8 mouse cellular contexts compared by ENCODE assay signal in the genomic region with DNA sequence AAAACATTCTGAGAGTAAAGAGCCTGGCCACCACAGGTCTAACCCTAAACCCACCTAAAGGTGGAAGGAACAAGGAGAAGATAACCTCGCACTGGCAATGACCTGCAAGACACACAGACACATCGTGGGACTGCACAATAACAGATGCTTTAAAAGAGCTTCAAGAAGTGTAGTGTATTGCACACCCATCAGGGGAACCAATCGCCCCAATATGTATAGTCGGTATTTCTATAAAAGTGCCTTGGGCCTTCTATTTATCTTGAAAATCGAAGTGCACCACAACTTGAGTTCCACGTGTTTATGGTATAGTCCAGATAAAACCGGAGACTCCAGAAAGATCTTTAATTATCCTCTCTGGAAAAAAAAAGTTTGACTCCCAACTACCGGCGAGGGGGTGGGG. TPM values are rescaled to one million over a fixed set of nuclear protein-coding genes. Genes with fewer than 3 reads are reported as not detected.
A peak's percentile ranks its signal among the peaks of the same experiment; 100 is the strongest.
DNase-seq lines count a peak whose midpoint lies in the region; ATAC-seq and TF ChIP-seq lines count a peak whose summit lies in the region.

No protein-coding gene starts in this region.

- H3K27me3 ChIP-seq in hindbrain, embryonic 13.5 days, result no peaks in the 10 kb centered on the region
- H3K27me3 ChIP-seq in midbrain, embryonic 15.5 days (replicated peaks), result no peaks in the 10 kb centered on the region

- ATAC-seq in hindbrain, embryonic 13.5 days (ENCODE audit: low FRiP score), result no peak
- peak; percentile 1; the same call in 1 of the 2 replicates for ATAC-seq in midbrain, embryonic 15.5 days (replicated peaks)
- ATAC-seq in erythroid progenitor cell, adult 5-6 weeks (replicated peaks; ENCODE audit: low FRiP score, poor library complexity, severe bottlenecking), result no peak

- H3K4me3 ChIP-seq in left cerebral cortex, adult 2 months, result peak overlapping the region; percentile 80
- peak overlapping the region; percentile 31 for H3K4me3 ChIP-seq in brown adipose tissue, adult 24 weeks (ENCODE audit: insufficient read depth, low read depth, low read length)
- H3K4me3 ChIP-seq in hindbrain, embryonic 13.5 days, result peak overlapping the region; percentile 70
- peak overlapping the region; percentile 79 for H3K4me3 ChIP-seq in midbrain, embryonic 15.5 days

- peak overlapping the region; percentile 72 for H3K4me2 ChIP-seq in hindbrain, embryonic 13.5 days
- peak overlapping the region; percentile 77 for H3K4me2 ChIP-seq in midbrain, embryonic 15.5 days

- DNase-seq in left cerebral cortex, adult 2 months (ENCODE audit: extremely low spot score in 1 of 2, low spot score in 2 of 2), result no peak
- DNase-seq in left cerebral cortex, adult 8-10 months (ENCODE audit: low spot score in 2 of 2), result no peak
- DNase-seq in layer of hippocampus, postnatal 36 days, result no peak
- DNase-seq in cerebellum, adult 11 months, result no peak

- no peaks in the 10 kb centered on the region for H3K9me3 ChIP-seq in hindbrain, embryonic 13.5 days
- no peaks in the 10 kb centered on the region for H3K9me3 ChIP-seq in midbrain, embryonic 15.5 days

- H3K4me1 ChIP-seq in brown adipose tissue, adult 24 weeks (ENCODE audit: control insufficient read depth, insufficient read depth, insufficient read length, low read length), result peaks cover 2% of the 10 kb centered on the region; the same call in 1 of the 2 replicates
- H3K4me1 ChIP-seq in hindbrain, embryonic 13.5 days (replicated peaks), result peaks cover 15% of the 10 kb centered on the region
- H3K4me1 ChIP-seq in midbrain, embryonic 15.5 days, result peaks cover 19% of the 10 kb centered on the region

- 15% methylated on average over 9 of the region's 9 CpGs for WGBS in hindbrain, embryonic 13.5 days
- WGBS in midbrain, embryonic 15.5 days, result 16% methylated on average over 9 of the region's 9 CpGs

- H3K9ac ChIP-seq in hindbrain, embryonic 13.5 days, result peak overlapping the region; percentile 79
- peak overlapping the region; percentile 74 for H3K9ac ChIP-seq in midbrain, embryonic 15.5 days

- H3K36me3 ChIP-seq in hindbrain, embryonic 13.5 days, result peaks cover 4% of the 10 kb centered on the region; the same call in 1 of the 2 replicates
- no peaks in the 10 kb centered on the region for H3K36me3 ChIP-seq in midbrain, embryonic 15.5 days (replicated peaks)

- intact Hi-C loops in left cerebral cortex, adult 2 months (cut with DNase I), result no loop called here

- H3K27ac ChIP-seq in left cerebral cortex, adult 2 months, result 0 out of 2 replicates have a peak overlapping the region, but pooled peaks have one; percentile 24
- H3K27ac ChIP-seq in brown adipose tissue, adult 24 weeks (replicated peaks; ENCODE audit: low read depth, low read length), result no peak overlapping the region
- H3K27ac ChIP-seq in hindbrain, embryonic 13.5 days, result peak overlapping the region; percentile 92
- H3K27ac ChIP-seq in midbrain, embryonic 15.5 days, result peak overlapping the region; percentile 89; the same call in 1 of the 2 replicates

- TF ChIP-seq CTCF in left cerebral cortex, adult 2 months (IDR thresholded peaks at IDR 0.05), result no peak

RNA-seq across cellular contexts. Expression of a gene that starts 0.3 kb away (rescaled TPM):
- total RNA-seq in left cerebral cortex, adult 2 months (2021), result 10 to 100 TPM; 23.7 to 26.7 TPM
- 10 to 100 TPM; 21.4 to 27.2 (median 24.6) TPM for total RNA-seq in left cerebral cortex, adult 8-10 months (2022)
- 23.9 and 24.4 TPM in 2 replicates for polyA plus RNA-seq in brown adipose tissue, adult 24 weeks (2012; ENCODE audit: insufficient read depth, insufficient read length, missing spikeins)
- polyA plus RNA-seq in hindbrain, embryonic 13.5 days (2015; fragmentation: Nextera tagmentation; extraction: Ambion mirVana), result 75.4 and 80.9 TPM in 2 replicates
- polyA plus RNA-seq in midbrain, embryonic 15.5 days (2015; fragmentation: Nextera tagmentation; extraction: Ambion mirVana), result 69.1 and 70.2 TPM in 2 replicates
- total RNA-seq in layer of hippocampus, postnatal 36 days (2021), result 10 to 100 TPM; 28.8 to 32.2 TPM
- 69.6 and 79.3 TPM in 2 replicates for total RNA-seq in erythroid progenitor cell, adult 5-6 weeks (2015; ENCODE audit: low replicate concordance)
- total RNA-seq in erythroid progenitor cell, adult 5-6 weeks (2017; ENCODE audit: low replicate concordance), result 80.2 and 93.8 TPM in 2 replicates
